Mouse (Mus musculus) forebrain, embryonic 11.5 days (tissue): Measurements from ENCODE around the gene Plekho2. TPM values are rescaled to one million over a fixed set of nuclear protein-coding genes. Genes with fewer than 3 reads are reported as not detected.

ENCODE experiments used
- ATAC-seq: fragments of 200-750 bp; cut with Nextera tagmentation; replicated peaks from 2 replicates; pipeline ENCODE4 v1.8.0; 2017; ENCODE audit warnings: moderate TSS enrichment; ENCODE audit not compliant: low FRiP score
- DNase-seq: peaks from one replicate; pipeline ENCODE4 v3.0.0-alpha.2; 2017; ENCODE audit warnings: low spot score
- H3K27ac ChIP-seq: fragments of 300-500 bp; sonication (generic); 2 replicates; pipeline ENCODE4 v1.5.1; 2014; ENCODE audit warnings: low read depth, low read length
- H3K27me3 ChIP-seq: fragments of 300-500 bp; sonication (generic); 2 replicates; pipeline ENCODE4 v1.6.1; 2014; ENCODE audit warnings: mild to moderate bottlenecking, low read length, mixed read lengths; ENCODE audit not compliant: control insufficient read depth, insufficient read depth
- H3K36me3 ChIP-seq: fragments of 300-500 bp; sonication (generic); 2 replicates; pipeline ENCODE4 v1.6.1; 2014; ENCODE audit warnings: mild to moderate bottlenecking, low read length, moderate library complexity, mixed read lengths; ENCODE audit not compliant: control insufficient read depth, insufficient read depth
- H3K4me1 ChIP-seq: fragments of 300-500 bp; sonication (generic); replicated peaks from 2 replicates; pipeline ENCODE4 v1.6.1; 2014; ENCODE audit warnings: low read length, mixed read lengths; ENCODE audit not compliant: control insufficient read depth, insufficient read depth
- H3K4me2 ChIP-seq: fragments of 300-500 bp; sonication (generic); 2 replicates; pipeline ENCODE4 v1.6.1; 2014; ENCODE audit warnings: low read depth, mild to moderate bottlenecking, low read length, moderate library complexity, mixed read lengths; ENCODE audit not compliant: severe bottlenecking
- H3K4me3 ChIP-seq: fragments of 300-500 bp; sonication (generic); 2 replicates; pipeline ENCODE4 v1.5.1; 2014; ENCODE audit warnings: low read depth, low read length
- H3K9ac ChIP-seq: fragments of 300-500 bp; sonication (generic); 2 replicates; pipeline ENCODE4 v1.6.1; 2014; ENCODE audit warnings: low read length
- H3K9me3 ChIP-seq: fragments of 300-500 bp; sonication (generic); 2 replicates; pipeline ENCODE4 v1.6.1; 2016; ENCODE audit warnings: low read length, mixed read lengths; ENCODE audit not compliant: control insufficient read depth
- WGBS: fragments of 180-500 bp; shearing (Covaris S2); extraction: QIAGEN DNeasy Blood & Tissue Kit; methylation state at CpG from one replicate; pipeline ENCODE4 v1.1.7; 2014; 5-methylcytosine and 5-hydroxymethylcytosine counted together
- polyA plus RNA-seq: library from polyadenylated mRNA; unstranded; fragments of >200 nt; fragmentation: Nextera tagmentation; extraction: Ambion mirVana; gene quantifications from 2 replicates; pipeline ENCODE4 v1.2.1, GENCODE M21; 2014

The Plekho2 gene
- polyA plus RNA-seq, 1 experiment from 2014 or later = 8.8 TPM

GRCm38 (mm10) chr9:65520505-65520876 lies 59.3 kb downstream of the Plekho2 start:
- H3K4me3 ChIP-seq = peak overlapping the region; percentile 13; the same call in 1 of the 2 replicates
- WGBS = 17% methylated on average over 11 of the region's 11 CpGs
- DNase-seq (no peak), ATAC-seq (no peak)
- no peaks in the 10 kb centered on the region for H3K9me3 ChIP-seq
- H3K9ac ChIP-seq = no peak overlapping the region
- peak overlapping the region; percentile 43 for H3K4me2 ChIP-seq
- no peak overlapping the region for H3K27ac ChIP-seq
- H3K4me1 ChIP-seq = 0 out of 2 replicates have a peak, but pooled peaks cover 2% of the 10 kb centered on the region
- H3K27me3 ChIP-seq = peaks cover 3% of the 10 kb centered on the region
- no peaks in the 10 kb centered on the region for H3K36me3 ChIP-seq

DNA sequence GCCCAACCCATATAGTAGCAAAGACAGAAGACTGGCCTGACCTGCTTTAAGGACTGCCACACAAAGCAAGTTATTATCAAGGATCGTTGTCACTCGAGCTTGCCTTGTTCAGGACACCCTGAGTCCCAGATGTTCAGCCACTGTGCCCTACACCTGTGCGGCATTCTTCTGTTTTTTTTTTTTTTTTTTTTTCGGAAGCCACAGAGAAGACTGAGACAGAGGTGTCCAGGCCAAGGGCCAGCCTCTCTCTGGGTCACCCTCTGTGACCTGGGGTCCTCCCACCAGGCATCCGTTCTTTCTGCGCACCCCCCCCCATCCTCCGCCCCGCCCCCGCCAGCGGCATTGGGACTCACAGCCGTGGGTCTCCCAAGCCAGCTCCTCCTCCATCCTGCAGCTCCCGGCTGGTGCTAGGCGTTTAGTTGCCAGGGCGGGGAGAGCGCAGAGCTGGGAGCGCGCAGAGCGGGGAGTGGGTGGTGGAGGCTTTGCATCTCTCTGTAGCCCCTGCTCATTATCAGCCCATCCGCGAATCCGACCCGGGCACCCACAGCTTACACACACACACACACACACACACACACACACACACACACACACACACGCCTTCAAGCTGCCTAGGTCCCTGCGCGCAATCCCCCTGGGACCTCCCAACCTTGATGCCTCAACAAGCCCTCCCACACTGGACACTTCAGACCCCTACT lies 59.9 kb downstream of the Plekho2 start, which contains the start of gene Ankdd1a:
TSS of gene Ankdd1a (minus strand) at position 387 of the 698 bp plus-strand sequence.
- Histone ChIP-seq H3K36me3 (no peaks in the 10 kb centered on the region), H3K4me3 (peak within 1 kb of the TSS; percentile 13; the same call in 1 of the 2 replicates), H3K27me3 (peaks cover 3% of the 10 kb centered on the region), H3K27ac (no peak within 1 kb of the TSS), H3K9me3 (no peaks in the 10 kb centered on the region), H3K4me2 (peak within 1 kb of the TSS; percentile 43), H3K9ac (peak within 1 kb of the TSS; percentile 30; the same call in 1 of the 2 replicates), H3K4me1 (0 out of 2 replicates have a peak, but pooled peaks cover 2% of the 10 kb centered on the region)
- DNase-seq (peak; percentile 69), ATAC-seq (0 out of 2 replicates have a peak, but pooled peaks have one; percentile 42)
- 11% methylated on average over 25 of the region's 25 CpGs for WGBS

DNA sequence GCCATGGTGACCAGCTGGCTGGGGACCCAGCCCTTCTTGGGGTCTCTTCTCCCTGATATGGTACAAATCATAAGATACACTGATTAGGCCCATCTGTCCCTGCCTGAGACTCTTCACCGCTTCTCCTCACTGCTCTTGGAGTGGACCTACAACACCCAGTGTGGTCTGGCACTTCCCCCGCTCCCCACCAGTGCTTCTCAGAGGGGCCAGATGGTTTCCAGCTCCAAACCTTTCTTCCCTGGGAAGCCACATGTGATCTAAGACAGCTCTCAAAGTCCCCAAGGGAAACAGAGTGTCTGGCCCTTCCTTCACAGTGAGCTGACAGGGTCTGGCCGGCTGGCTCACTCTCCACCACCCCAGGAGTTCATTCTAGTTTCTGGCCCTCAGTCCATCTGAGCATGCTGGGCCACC lies 65.0 kb downstream of the Plekho2 start:
- H3K36me3 ChIP-seq = no peaks in the 10 kb centered on the region
- ATAC-seq = no peak
- H3K4me3 ChIP-seq = no peak overlapping the region
- no peak overlapping the region for H3K9ac ChIP-seq
- no peaks in the 10 kb centered on the region for H3K27me3 ChIP-seq
- WGBS = 76% methylated on average over 3 of the region's 3 CpGs
- H3K4me2 ChIP-seq = no peak overlapping the region
- 0 out of 2 replicates have a peak, but pooled peaks cover under 1% of the 10 kb centered on the region for H3K4me1 ChIP-seq
- H3K9me3 ChIP-seq = no peaks in the 10 kb centered on the region
- no peak for DNase-seq
- no peak overlapping the region for H3K27ac ChIP-seq

GRCm38 (mm10) chr9:65514431-65514830 lies 65.4 kb downstream of the Plekho2 start:
- no peak overlapping the region for H3K4me2 ChIP-seq
- H3K9me3 ChIP-seq = no peaks in the 10 kb centered on the region
- no peaks in the 10 kb centered on the region for H3K36me3 ChIP-seq
- H3K27ac ChIP-seq = no peak overlapping the region
- H3K4me3 ChIP-seq = no peak overlapping the region
- DNase-seq (no peak), ATAC-seq (no peak)
- H3K27me3 ChIP-seq = no peaks in the 10 kb centered on the region
- WGBS = 75% methylated on average over 8 of the region's 8 CpGs
- no peaks in the 10 kb centered on the region for H3K4me1 ChIP-seq
- no peak overlapping the region for H3K9ac ChIP-seq

GRCm38 (mm10) chr9:65512520-65512919 lies 67.3 kb downstream of the Plekho2 start:
- WGBS = 96% methylated on average over 3 of the region's 3 CpGs
- Histone ChIP-seq H3K9ac (no peak overlapping the region), H3K4me3 (no peak overlapping the region), H3K27me3 (no peaks in the 10 kb centered on the region), H3K27ac (no peak overlapping the region), H3K9me3 (no peaks in the 10 kb centered on the region), H3K4me2 (no peak overlapping the region), H3K4me1 (no peaks in the 10 kb centered on the region), H3K36me3 (no peaks in the 10 kb centered on the region)
- ATAC-seq (no peak), DNase-seq (no peak)

GRCm38 (mm10) chr9:65508449-65508848 lies 71.4 kb downstream of the Plekho2 start:
- Histone ChIP-seq H3K4me2 (no peak overlapping the region), H3K9ac (no peak overlapping the region), H3K36me3 (no peaks in the 10 kb centered on the region), H3K4me3 (no peak overlapping the region), H3K27me3 (no peaks in the 10 kb centered on the region), H3K27ac (no peak overlapping the region), H3K4me1 (no peaks in the 10 kb centered on the region), H3K9me3 (no peaks in the 10 kb centered on the region)
- ATAC-seq (no peak), DNase-seq (no peak)
- WGBS = 79% methylated on average over 7 of the region's 7 CpGs

DNA sequence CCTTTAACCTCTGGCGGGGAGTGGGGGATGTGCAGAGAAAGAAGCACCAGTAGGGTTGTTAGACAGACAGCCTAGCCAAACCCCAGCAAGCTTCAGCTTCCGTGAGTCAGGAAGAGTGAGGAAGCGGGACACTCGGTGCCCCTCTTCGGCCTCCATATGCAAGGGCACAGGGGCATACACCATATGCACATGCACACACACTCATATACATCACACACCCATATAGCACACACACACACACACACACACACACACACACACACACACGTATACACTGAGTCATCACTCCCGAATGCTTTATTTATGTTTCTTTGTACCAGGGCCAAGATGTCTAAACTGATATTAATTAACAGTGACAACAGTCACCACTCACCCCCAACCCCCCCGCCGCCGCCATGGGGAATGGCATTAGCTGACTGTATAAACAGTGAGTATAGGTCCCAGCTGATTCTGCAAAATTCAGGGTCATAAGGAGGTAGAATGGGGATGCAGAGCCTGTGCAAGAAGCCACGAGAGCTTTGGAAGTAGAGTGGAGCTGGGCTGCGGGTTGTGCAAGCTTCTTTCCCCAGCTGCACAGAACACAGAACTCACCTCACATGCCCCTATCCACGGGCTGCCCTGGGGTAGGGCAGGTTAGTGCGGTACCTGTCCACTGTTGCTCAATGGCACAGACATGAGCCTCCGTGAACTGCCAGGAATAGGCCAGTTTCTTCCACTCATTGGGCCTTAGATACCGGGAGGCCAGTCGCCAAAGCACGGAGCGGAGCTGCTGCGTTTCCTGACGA lies 76.9 kb downstream of the Plekho2 start:
- H3K4me3 ChIP-seq = no peak overlapping the region
- no peak overlapping the region for H3K27ac ChIP-seq
- no peak for DNase-seq
- no peaks in the 10 kb centered on the region for H3K4me1 ChIP-seq
- WGBS = 88% methylated on average over 21 of the region's 21 CpGs
- no peak for ATAC-seq
- H3K36me3 ChIP-seq = no peaks in the 10 kb centered on the region
- H3K4me2 ChIP-seq = no peak overlapping the region
- no peaks in the 10 kb centered on the region for H3K27me3 ChIP-seq
- H3K9ac ChIP-seq = no peak overlapping the region
- no peaks in the 10 kb centered on the region for H3K9me3 ChIP-seq
